Mouse (Mus musculus): Measurements from ENCODE around the gene BC037034. TPM values are rescaled to one million over a fixed set of nuclear protein-coding genes. Genes with fewer than 3 reads are reported as not detected.
"Not testable (repeated sequence)": the region's sequence is repeated elsewhere in the genome, so short reads cannot be mapped to it uniquely, and the experiment has no call there.

The BC037034 gene
- total and polyA plus RNA-seq, 2 experiments from 2014 or later = 1.1 to 13.4 TPM

DNA sequence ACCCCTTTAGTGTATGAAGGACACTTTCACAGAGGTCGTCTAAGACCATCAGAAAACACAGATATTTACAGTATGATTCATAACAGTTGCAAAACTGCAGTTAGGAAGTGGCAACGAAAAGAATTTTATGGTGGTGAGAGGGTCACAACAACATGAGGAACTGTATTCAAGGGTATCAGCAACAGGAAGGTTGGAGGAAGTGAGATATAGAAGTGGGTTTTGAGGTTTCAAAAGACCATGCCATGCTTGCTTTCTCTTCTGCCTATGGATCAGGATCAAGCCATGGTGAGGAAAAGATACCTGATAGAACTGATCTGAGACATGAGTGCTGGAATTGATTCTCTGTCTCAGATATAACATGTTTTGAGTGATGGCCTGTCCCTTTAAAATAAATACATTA, 36.5 kb downstream of the BC037034 start:
- Histone ChIP-seq H3K4me1 (ENCODE audit: control insufficient read depth, insufficient read depth) (no peaks in the 10 kb centered on the region), H3K36me3 (replicated peaks; ENCODE audit: control insufficient read depth, insufficient read depth, low read length) (no peaks in the 10 kb centered on the region), H3K27me3 (ENCODE audit: control insufficient read depth, insufficient read depth, low read length) (no peaks in the 10 kb centered on the region), H3K9ac (replicated peaks; ENCODE audit: low read depth, low read length) (no peak overlapping the region), H3K4me2 (ENCODE audit: low read depth, low read length) (no peak overlapping the region), H3K27ac (ENCODE audit: low read depth) (no peak overlapping the region), H3K9me3 (replicated peaks; ENCODE audit: control insufficient read depth, low read length) (no peaks in the 10 kb centered on the region), H3K4me3 (ENCODE audit: low read depth, low read length) (no peak overlapping the region)
- ATAC-seq (ENCODE audit: insufficient read depth, low read depth) (no peak), DNase-seq (ENCODE audit: low spot score) (no peak)
- WGBS = 46% methylated on average over 2 of the region's 2 CpGs
- TF ChIP-seq CTCF (IDR thresholded peaks at IDR 0.05; ENCODE audit: low read depth) = no peak
- TF ChIP-seq EP300 (IDR thresholded peaks at IDR 0.05; ENCODE audit: low read depth) = no peak

DNA sequence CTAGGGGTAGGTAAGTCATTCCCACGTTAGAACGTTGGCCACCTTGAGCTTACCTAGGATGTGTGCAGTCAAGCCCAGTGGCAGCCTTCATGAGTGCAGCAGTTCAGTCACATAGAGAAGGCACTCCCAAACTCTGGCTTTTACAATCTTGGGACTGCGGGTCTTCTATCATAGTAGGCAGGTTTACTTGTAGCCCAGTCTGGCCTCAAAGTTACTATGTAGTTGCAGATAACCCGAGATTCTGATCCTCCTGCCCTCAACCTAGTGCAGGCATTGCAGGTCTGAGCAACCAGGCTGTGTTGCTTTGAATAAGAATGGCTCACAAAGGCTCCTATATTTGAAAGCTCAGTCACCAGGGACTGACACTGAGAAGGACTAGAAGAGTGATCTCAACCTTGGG, 37.3 kb downstream of the BC037034 start:
- Histone ChIP-seq H3K4me1 (ENCODE audit: control insufficient read depth, insufficient read depth) (no peaks in the 10 kb centered on the region), H3K36me3 (replicated peaks; ENCODE audit: control insufficient read depth, insufficient read depth, low read length) (no peaks in the 10 kb centered on the region), H3K4me3 (ENCODE audit: low read depth, low read length) (no peak overlapping the region), H3K27me3 (ENCODE audit: control insufficient read depth, insufficient read depth, low read length) (no peaks in the 10 kb centered on the region), H3K27ac (ENCODE audit: low read depth) (no peak overlapping the region), H3K4me2 (ENCODE audit: low read depth, low read length) (no peak overlapping the region), H3K9me3 (replicated peaks; ENCODE audit: control insufficient read depth, low read length) (no peaks in the 10 kb centered on the region), H3K9ac (replicated peaks; ENCODE audit: low read depth, low read length) (no peak overlapping the region)
- DNase-seq (ENCODE audit: low spot score) = no peak
- 77% methylated on average over 4 of the region's 4 CpGs for WGBS
- ATAC-seq (ENCODE audit: insufficient read depth, low read depth) = no peak
- TF ChIP-seq CTCF (IDR thresholded peaks at IDR 0.05; ENCODE audit: low read depth) = no peak
- TF ChIP-seq EP300 (IDR thresholded peaks at IDR 0.05; ENCODE audit: low read depth) = no peak

DNA sequence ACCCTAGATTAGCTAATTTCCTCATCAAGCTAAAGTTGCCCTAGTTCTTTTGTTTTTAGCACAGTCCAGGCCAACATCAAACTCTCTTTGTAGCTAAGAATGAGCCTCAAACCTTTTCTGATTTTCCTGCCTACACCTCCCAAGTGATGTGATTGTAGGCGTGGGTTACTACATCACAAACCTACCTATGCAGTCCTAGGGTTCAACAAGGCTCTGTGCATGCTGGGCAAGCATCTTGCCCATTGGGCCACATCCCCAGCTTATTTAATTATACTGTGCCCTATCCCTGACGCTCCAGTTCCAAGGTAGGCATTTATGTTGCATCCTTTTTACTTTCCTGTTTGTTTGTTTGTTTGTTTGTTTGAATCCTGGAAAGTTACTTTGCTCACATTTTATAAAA, 38.1 kb downstream of the BC037034 start, which contains the start of gene Nxpe5:
Gene Nxpe5 (plus strand): TSS at position 199 of the 400 bp plus-strand sequence.
- no peak within 1 kb of the TSS for H3K4me3 ChIP-seq (ENCODE audit: low read depth, low read length)
- H3K27ac ChIP-seq (ENCODE audit: low read depth) = no peak within 1 kb of the TSS
- H3K4me2 ChIP-seq (ENCODE audit: low read depth, low read length) = no peak within 1 kb of the TSS
- DNase-seq (ENCODE audit: low spot score) (no peak), ATAC-seq (ENCODE audit: insufficient read depth, low read depth) (no peak)
- no peaks in the 10 kb centered on the region for H3K4me1 ChIP-seq (ENCODE audit: control insufficient read depth, insufficient read depth)
- WGBS = 44% methylated on average over 2 of the region's 2 CpGs
- no peaks in the 10 kb centered on the region for H3K27me3 ChIP-seq (ENCODE audit: control insufficient read depth, insufficient read depth, low read length)
- no peak within 1 kb of the TSS for H3K9ac ChIP-seq (replicated peaks; ENCODE audit: low read depth, low read length)
- TF ChIP-seq EP300 (IDR thresholded peaks at IDR 0.05; ENCODE audit: low read depth) (no peak), CTCF (IDR thresholded peaks at IDR 0.05; ENCODE audit: low read depth) (no peak)
- no peaks in the 10 kb centered on the region for H3K36me3 ChIP-seq (replicated peaks; ENCODE audit: control insufficient read depth, insufficient read depth, low read length)
- H3K9me3 ChIP-seq (replicated peaks; ENCODE audit: control insufficient read depth, low read length) = no peaks in the 10 kb centered on the region

DNA sequence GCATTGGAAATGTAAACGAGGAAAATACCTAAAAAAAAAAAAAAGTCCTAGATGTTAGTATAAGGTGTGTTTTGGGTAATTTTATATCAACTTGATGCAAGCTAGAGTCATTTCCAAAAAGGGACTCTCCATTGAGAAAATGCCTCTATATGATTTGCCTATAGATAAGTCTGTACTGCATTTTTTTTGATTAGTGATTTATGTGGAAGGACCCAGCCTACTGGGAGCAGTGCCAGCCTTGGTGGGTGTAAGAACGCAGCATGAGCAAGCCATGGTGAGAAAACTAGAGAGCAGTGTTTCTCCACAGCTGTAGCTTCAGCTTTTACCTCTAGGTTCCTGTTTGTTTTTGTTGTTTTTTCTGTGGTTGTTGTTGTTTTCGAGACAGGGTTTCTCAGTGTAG, 40.5 kb downstream of the BC037034 start:
- Histone ChIP-seq H3K4me2 (ENCODE audit: low read depth, low read length) (no peak overlapping the region), H3K9me3 (replicated peaks; ENCODE audit: control insufficient read depth, low read length) (no peaks in the 10 kb centered on the region), H3K27me3 (ENCODE audit: control insufficient read depth, insufficient read depth, low read length) (no peaks in the 10 kb centered on the region), H3K4me3 (ENCODE audit: low read depth, low read length) (no peak overlapping the region), H3K36me3 (replicated peaks; ENCODE audit: control insufficient read depth, insufficient read depth, low read length) (no peaks in the 10 kb centered on the region), H3K9ac (replicated peaks; ENCODE audit: low read depth, low read length) (no peak overlapping the region), H3K4me1 (ENCODE audit: control insufficient read depth, insufficient read depth) (no peaks in the 10 kb centered on the region), H3K27ac (ENCODE audit: low read depth) (no peak overlapping the region)
- TF ChIP-seq EP300 (IDR thresholded peaks at IDR 0.05; ENCODE audit: low read depth) = no peak
- TF ChIP-seq CTCF (IDR thresholded peaks at IDR 0.05; ENCODE audit: low read depth) = no peak
- no peak for DNase-seq (ENCODE audit: low spot score)
- WGBS = 32% methylated on average over 3 of the region's 3 CpGs
- no peak for ATAC-seq (ENCODE audit: insufficient read depth, low read depth)

DNA sequence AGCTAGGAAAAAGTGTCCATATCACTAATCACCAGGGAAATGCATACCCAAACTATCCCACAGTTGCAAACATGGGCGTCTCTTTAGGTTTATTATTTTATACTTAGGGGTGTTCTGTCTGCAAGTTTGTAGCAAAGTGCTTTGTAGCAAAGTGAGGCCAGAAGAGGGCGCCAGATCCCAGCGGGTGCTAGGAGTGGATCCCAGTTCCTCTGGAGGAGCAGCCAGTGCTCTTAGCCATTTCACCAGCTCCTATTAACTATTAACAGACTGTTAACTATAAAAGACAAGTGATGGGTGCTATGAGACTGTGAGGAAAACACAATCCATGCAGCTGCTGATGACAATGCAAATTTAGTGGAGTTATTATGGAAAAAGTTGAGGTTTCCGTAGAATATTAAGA, 41.7 kb downstream of the BC037034 start:
- TF ChIP-seq EP300 (IDR thresholded peaks at IDR 0.05; ENCODE audit: low read depth) (no peak), CTCF (IDR thresholded peaks at IDR 0.05; ENCODE audit: low read depth) (peak; percentile 75)
- ATAC-seq (ENCODE audit: insufficient read depth, low read depth) (no peak), DNase-seq (ENCODE audit: low spot score) (peak; percentile 21)
- Histone ChIP-seq H3K27ac (ENCODE audit: low read depth) (no peak overlapping the region), H3K4me2 (ENCODE audit: low read depth, low read length) (no peak overlapping the region), H3K4me3 (ENCODE audit: low read depth, low read length) (no peak overlapping the region), H3K9ac (replicated peaks; ENCODE audit: low read depth, low read length) (no peak overlapping the region), H3K27me3 (ENCODE audit: control insufficient read depth, insufficient read depth, low read length) (no peaks in the 10 kb centered on the region), H3K9me3 (replicated peaks; ENCODE audit: control insufficient read depth, low read length) (no peaks in the 10 kb centered on the region), H3K4me1 (ENCODE audit: control insufficient read depth, insufficient read depth) (no peaks in the 10 kb centered on the region), H3K36me3 (replicated peaks; ENCODE audit: control insufficient read depth, insufficient read depth, low read length) (no peaks in the 10 kb centered on the region)
- 24% methylated on average over 4 of the region's 4 CpGs for WGBS

DNA sequence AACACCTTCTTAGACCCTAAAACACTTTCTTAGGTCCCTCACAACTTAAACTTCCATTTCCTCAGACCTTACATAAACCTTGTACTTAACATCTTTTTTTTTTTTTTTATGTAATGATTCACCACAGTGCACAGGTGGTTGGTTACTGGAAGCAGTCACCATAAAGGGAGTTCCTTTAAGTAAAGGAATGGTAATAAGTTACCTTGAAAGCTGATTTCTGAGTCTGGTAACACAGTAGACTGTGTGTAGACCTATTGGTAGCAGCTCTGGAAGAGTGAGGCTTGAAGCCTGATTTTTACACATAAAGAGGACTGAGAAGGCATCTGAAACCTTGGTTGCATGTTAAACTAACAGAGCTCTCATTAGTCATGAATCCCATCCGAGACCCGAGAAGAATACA, 44.0 kb downstream of the BC037034 start:
- DNase-seq (ENCODE audit: low spot score) (no peak), ATAC-seq (ENCODE audit: insufficient read depth, low read depth) (no peak)
- Histone ChIP-seq H3K27ac (ENCODE audit: low read depth) (no peak overlapping the region), H3K27me3 (ENCODE audit: control insufficient read depth, insufficient read depth, low read length) (no peaks in the 10 kb centered on the region), H3K9me3 (replicated peaks; ENCODE audit: control insufficient read depth, low read length) (no peaks in the 10 kb centered on the region; the same call in 1 of the 2 replicates), H3K4me2 (ENCODE audit: low read depth, low read length) (no peak overlapping the region), H3K4me3 (ENCODE audit: low read depth, low read length) (no peak overlapping the region), H3K4me1 (ENCODE audit: control insufficient read depth, insufficient read depth) (no peaks in the 10 kb centered on the region), H3K9ac (replicated peaks; ENCODE audit: low read depth, low read length) (no peak overlapping the region), H3K36me3 (replicated peaks; ENCODE audit: control insufficient read depth, insufficient read depth, low read length) (no peaks in the 10 kb centered on the region)
- TF ChIP-seq CTCF (IDR thresholded peaks at IDR 0.05; ENCODE audit: low read depth) (no peak), EP300 (IDR thresholded peaks at IDR 0.05; ENCODE audit: low read depth) (no peak)
- 46% methylated on average over 2 of the region's 2 CpGs for WGBS

DNA sequence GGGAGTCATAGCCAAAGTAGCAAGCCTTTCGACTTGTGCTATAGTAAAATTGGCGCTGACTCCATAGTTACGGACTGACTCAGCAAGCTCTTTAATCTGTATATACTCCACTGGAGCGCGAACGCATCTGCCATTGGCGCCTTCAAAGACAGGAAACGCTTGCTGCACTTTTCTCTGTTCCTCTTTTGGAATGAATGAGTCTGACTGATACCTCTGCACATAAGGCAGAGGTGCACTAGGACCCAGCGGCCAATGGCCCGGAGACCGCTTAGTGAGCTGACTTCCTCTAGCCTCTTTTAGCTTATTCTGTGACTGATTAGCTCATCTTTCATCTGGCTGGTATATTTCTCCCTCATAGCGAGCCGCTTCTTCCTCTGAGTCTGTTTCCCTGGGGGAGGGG, 47.2 kb downstream of the BC037034 start:
- H3K27ac ChIP-seq (ENCODE audit: low read depth); H3K4me1 ChIP-seq (ENCODE audit: control insufficient read depth, insufficient read depth); H3K9ac ChIP-seq (replicated peaks; ENCODE audit: low read depth, low read length); DNase-seq (ENCODE audit: low spot score); H3K27me3 ChIP-seq (ENCODE audit: control insufficient read depth, insufficient read depth, low read length); H3K4me3 ChIP-seq (ENCODE audit: low read depth, low read length); H3K36me3 ChIP-seq (replicated peaks; ENCODE audit: control insufficient read depth, insufficient read depth, low read length); H3K9me3 ChIP-seq (replicated peaks; ENCODE audit: control insufficient read depth, low read length); ATAC-seq (ENCODE audit: insufficient read depth, low read depth); H3K4me2 ChIP-seq (ENCODE audit: low read depth, low read length): not testable (repeated sequence)
- 93% methylated on average over 13 of the region's 13 CpGs for WGBS
